Mouse (Mus musculus) Muller cell, postnatal 12 days (primary cell): ENCODE data around the gene Prpmp5.
"Not testable (repeated sequence)": the region's sequence is repeated elsewhere in the genome, so short reads cannot be mapped to it uniquely, and the experiment has no call there.

Source experiments
- DNase-seq: peaks from one replicate; pipeline ENCODE4 v3.0.0-alpha.2; 2015; ENCODE audit errors: inconsistent ontology term

The Prpmp5 gene

DNA sequence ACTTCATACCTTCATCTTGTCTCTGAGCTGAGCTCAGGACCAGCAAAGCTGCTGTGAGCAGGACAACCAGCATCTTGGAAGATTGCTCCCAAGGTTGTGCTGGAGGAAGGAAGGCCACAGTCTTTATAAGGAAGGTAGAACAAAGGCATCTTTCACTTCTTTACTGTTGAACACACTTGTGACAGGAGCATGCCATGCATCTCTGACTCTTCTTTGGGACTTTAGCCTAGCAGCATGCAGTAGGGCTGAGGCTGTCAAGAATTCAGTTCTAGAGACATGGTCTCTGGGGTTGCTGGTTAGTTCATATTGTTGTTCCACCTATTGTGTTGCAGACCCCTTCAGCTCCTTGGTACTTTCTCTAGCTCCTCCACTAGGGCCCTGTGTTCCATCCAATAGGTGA, at the start of gene Prpmp5:
Gene Prpmp5, minus strand, starts transcription at position 101 of the 400 bp plus-strand sequence.
- not testable (repeated sequence) for DNase-seq

DNA sequence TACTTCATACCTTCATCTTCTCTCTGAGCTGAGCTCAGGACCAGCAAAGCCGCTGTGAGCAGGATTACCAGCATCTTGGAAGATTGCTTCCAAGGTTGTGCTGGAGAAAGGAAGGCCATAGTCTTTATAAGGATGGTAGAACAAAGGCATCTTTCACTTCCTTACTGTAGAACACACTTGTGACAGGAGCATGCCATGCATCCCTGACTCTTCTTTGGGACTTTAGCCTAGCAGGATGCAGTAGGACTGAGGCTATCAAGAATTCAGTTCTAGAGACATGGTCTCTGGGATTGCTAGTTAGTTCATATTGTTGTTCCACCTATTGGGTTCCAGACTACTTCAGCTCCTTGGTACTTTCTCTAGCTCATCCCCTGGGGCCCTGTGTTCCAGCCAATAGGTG, 49.5 kb upstream of the Prpmp5 start, which contains the start of gene Gm8882:
Gene Gm8882, minus strand, starts transcription at position 101 of the 400 bp plus-strand sequence.
- not testable (repeated sequence) for DNase-seq
